Mouse (Mus musculus) large intestine, adult 2 months (tissue): ENCODE results near the gene Pdpk1. TPM values are rescaled to one million over a fixed set of nuclear protein-coding genes. Genes with fewer than 3 reads are reported as not detected.

ENCODE experiments used
- DNase-seq: peaks from one replicate; pipeline ENCODE4 v3.0.0-alpha.2; 2012; ENCODE audit warnings: low read depth, low spot score
- WGBS: fragments of 180-500 bp; shearing (Covaris S2); methylation state at CpG from one replicate; pipeline ENCODE4 v1.1.7; 2018; 5-methylcytosine and 5-hydroxymethylcytosine counted together
- polyA plus RNA-seq: library from polyadenylated mRNA; depleted of rRNA; stranded (reverse); fragments of >200 nt; gene quantifications from 2 replicates; pipeline ENCODE4 v1.2.3, GENCODE M21; 2012; rRNA removed

Pdpk1 gene
- polyA plus RNA-seq, 1 experiment: 9.4 TPM

DNA sequence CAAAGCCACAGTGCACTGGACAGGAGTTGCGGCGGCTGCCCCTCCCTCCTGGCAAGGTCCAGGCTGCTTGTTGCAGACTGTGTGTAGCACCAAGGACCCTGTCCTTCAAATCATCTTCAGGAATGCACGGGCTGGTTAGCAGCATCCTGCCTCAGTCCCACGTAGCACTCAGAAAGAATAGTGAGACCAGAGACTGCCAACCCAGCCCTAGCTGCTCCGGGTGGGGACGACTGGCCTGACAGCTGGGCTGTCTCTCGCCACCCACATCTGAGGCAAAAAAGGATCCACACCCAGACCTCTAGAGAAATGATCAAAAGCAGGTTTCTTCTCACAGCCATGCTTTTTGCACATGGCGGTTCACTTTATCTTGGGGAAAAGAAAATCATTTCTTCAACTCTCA is 101.7 kb downstream of the Pdpk1 start:
- no peak for DNase-seq
- WGBS: 80% methylated on average over 8 of the region's 8 CpGs

DNA sequence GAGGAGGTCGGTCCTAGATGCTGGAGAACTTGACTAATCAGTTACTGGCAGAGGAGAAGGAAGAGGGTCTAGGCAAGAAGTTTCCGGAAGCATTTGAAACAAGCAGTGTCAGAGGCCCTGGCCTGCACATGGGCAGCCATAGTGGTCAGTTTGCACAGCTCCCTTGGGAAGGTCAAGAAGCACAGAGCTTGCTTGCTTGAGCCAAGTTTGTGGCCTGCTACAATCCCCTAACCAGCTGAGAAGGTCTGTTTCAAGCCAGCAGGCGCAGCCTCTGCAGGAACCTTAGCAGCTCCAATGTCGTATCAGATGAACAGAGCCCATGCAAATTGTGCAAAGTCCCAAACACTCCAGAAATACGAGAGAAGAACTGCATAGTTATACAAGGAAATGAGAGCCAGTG is 102.7 kb downstream of the Pdpk1 start:
- no peak for DNase-seq
- 44% methylated on average over 5 of the region's 5 CpGs for WGBS

DNA sequence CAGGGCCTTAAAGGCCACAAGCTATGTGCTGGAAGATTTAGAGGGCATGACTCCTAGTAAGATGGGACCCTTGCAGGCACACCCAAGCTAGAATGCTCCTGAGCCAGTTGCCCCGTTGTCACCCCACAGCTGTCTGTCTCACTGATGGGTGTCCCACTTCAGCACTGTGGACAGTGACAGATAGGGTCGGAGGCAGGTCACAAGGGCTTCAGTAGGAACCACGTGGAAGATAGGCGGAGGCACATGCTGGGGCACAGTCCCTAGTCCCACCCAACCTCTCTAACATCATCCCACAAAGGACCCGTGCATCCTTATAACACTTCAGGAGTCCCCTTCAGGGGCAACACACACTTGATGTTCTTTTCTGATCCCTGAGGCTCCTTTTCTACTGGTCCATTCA is 104.7 kb downstream of the Pdpk1 start:
- no peak for DNase-seq
- 31% methylated on average over 5 of the region's 5 CpGs for WGBS

DNA sequence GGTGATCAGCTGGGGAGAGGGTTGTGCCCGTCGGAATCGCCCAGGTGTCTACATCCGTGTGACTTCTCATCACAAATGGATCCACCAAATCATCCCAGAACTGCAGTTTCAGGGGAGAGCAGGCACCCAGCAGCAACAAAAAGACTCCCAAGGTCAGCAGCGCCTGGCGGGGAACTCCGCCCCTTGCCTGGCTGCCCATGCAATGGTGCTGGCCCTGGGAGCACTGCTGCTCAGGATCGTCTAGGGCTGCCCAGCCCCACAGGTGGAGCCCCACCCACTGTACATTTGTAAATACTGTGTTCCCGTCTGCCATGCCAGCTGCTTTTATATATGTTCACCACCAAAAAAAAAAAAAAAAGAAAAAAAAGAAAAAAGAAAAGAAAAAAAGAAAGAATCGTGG is 105.1 kb downstream of the Pdpk1 start:
- DNase-seq: no peak
- 41% methylated on average over 10 of the region's 10 CpGs for WGBS

DNA sequence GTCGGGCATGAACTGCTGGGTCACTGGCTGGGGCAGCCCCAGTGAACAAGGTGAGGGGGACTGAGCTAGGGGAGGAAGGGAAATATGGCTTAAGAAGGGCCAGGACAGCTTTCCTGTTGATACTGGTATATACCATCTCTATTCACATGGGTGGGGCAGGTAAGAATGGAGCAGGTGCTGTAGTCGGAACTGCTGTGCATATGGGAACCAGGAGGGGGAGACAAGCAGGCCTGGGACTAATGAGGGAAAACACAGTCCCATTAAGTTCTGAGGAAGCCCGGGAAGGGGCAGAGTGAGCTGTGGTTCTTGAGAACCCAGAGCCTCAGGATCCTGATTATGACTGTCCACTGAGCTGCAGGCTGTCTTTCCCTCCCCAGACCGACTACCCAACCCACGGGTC is 106.2 kb downstream of the Pdpk1 start:
- WGBS: 28% methylated on average over 5 of the region's 5 CpGs

DNA sequence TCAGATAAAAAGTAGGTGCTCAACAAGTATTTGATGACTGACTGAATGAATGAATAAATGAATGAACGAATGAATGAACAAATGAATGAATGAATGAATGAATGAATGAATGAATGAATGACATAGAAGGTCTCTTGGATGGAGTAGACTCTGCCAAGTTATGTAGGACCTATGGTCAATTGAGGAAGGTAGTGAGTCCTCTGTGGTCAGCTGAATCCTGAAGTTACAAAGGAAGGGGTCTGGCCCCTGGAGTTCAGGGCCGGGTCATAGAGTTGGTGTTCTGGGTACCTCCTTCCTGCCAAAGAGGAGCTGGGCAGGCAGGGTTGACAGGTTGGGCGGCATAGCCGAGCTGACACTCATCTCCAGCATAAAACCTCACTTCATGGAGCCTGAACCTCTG is 112.9 kb downstream of the Pdpk1 start, which contains the start of gene Prss27:
Gene Prss27, plus strand, starts transcription at position 301 of the 400 bp plus-strand sequence.
- 61% methylated on average over 4 of the region's 4 CpGs for WGBS
- no peak for DNase-seq

More for the DNA sequence above, 106.2 kb downstream of the Pdpk1 start:
- no peak for DNase-seq

DNA sequence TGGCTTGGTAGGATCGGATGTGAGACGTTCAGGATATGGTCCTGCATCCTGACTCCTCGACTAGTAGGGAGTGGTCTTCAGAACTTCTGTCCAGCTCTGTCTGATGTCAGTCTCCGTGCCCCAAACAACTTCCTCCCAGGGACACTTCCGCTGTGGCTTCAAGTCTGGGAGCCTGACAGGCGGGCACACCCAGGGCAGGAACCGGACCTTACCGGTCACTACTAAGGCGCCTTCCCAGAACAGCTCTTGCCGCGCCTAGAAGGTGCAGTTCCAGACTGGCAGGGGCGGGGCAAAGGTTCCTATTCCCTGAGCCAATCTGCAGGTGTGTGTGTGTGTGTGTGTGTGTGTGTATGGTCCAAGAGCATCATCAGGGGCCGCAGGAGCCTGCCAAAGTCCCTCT is 113.4 kb downstream of the Pdpk1 start:
- 31% methylated on average over 13 of the region's 13 CpGs for WGBS
- peak; percentile 75 for DNase-seq

DNA sequence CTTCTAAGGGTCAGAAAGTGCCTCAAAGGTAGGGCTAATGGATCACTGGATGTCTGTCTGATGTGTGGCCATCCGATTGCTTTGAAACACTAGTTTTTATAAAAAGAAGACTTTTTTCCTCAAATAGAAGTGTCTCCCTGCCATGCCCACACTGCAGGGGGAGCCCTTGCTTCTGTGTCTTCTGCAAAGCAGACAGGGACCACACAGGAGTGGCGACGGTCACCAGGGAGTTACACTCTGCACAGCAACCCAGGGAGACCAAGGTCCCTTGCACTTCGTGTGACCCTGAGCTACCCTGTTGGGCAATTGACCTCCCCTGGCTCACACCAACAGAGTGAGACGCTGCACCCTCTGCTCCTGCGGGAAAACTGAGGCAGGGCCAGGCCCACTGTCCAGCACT is 113.8 kb downstream of the Pdpk1 start:
- DNase-seq: no peak
- 38% methylated on average over 6 of the region's 6 CpGs for WGBS

DNA sequence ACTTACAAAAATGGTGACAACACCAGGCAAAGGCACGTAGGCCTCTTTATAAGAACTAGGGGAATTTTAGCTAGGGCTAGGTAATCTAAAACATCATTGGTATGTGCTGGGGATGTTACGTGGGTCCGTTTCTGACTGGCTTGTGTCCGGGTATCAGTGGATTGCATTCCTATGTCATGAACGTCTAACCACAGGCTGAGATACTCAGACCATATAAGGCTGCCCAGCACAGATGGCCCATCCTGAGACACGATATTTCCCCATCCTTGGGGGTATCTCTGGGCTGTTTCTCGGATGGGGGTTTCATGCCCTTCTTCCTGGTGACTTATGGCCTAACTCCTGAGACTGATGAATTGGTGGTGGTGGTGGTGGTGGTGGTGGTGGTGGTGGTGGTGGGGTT is 115.6 kb downstream of the Pdpk1 start:
- WGBS: 71% methylated on average over 7 of the region's 7 CpGs
- no peak for DNase-seq

DNA sequence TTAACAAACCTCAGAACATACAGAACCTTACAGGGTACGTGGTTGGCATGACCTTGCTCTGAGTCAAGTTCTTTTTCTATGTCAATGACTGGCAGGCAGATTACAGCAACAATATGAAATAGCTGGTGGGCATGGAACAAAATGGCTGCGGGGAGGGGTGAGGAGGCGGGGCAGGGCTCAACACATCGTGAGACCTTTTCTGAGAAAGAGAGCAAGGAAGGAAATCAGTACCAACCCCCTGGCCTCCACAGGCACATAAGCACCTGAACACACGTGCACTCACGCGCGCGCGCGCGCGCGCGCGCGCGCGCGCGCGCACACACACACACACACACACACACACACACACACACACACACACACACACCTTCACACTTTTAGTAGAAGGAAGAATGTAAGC is 120.2 kb downstream of the Pdpk1 start:
- WGBS: 86% methylated on average over 22 of the region's 22 CpGs
- no peak for DNase-seq

DNA sequence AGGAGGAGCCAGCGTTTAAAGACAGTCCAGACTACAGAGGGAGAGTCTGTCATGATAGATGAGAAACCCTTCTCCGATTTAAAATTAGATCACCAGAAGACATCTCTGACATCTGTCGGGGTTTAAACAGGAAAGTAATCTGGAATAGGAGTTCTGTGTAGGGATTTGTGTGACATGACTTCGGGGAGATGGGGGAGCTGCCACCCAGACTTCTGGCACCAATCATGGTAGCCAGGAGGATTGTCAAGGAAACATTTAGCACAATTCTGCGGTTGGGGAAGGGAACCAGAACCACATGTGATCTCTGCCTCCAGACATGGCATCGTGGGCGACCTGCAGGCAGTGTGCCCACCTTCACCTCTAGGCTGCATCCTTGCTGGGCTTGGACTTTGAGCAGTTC is 121.2 kb downstream of the Pdpk1 start:
- no peak for DNase-seq
- WGBS: 75% methylated on average over 7 of the region's 7 CpGs

Other genes starting within 250 kb of the Pdpk1 start
- not detected in 2 replicates for gene Dcpp3, start 233.5 kb downstream of the Pdpk1 start, polyA plus RNA-seq
- not detected in 2 replicates for gene Sbp, start 209.3 kb downstream of the Pdpk1 start, polyA plus RNA-seq
- not detected in 2 replicates for gene Sbpl, start 195.7 kb downstream of the Pdpk1 start, polyA plus RNA-seq
- 291 and 302 TPM in 2 replicates for gene Prss30, start 170.4 kb downstream of the Pdpk1 start, polyA plus RNA-seq
- 0.11 and 0.16 TPM in 2 replicates for gene Prss22, start 152.8 kb downstream of the Pdpk1 start, polyA plus RNA-seq
- gene Prss27, start 112.8 kb downstream of the Pdpk1 start, polyA plus RNA-seq: 11.1 and 22.9 TPM in 2 replicates
- gene Kctd5, start 77.4 kb downstream of the Pdpk1 start, polyA plus RNA-seq: 83.5 and 85.7 TPM in 2 replicates
- gene Amdhd2, start 12.8 kb upstream of the Pdpk1 start, polyA plus RNA-seq: 87.2 and 105 TPM in 2 replicates
- 799 and 841 TPM in 2 replicates for gene Atp6v0c, start 18.8 kb upstream of the Pdpk1 start, polyA plus RNA-seq
- gene Tbc1d24, start 54.6 kb upstream of the Pdpk1 start, polyA plus RNA-seq: 9.2 and 35.2 TPM in 2 replicates
- gene Ntn3, start 58.6 kb upstream of the Pdpk1 start, polyA plus RNA-seq: 0.78 and 1.1 TPM in 2 replicates
- gene Tedc2, start 69.9 kb upstream of the Pdpk1 start, polyA plus RNA-seq: 8.4 and 9.7 TPM in 2 replicates
- 15.2 and 15.6 TPM in 2 replicates for gene Ccnf, start 100.6 kb upstream of the Pdpk1 start, polyA plus RNA-seq
- 0.01 TPM in 1 of 2 replicates, not detected in the other for gene Abca17, start 200.1 kb upstream of the Pdpk1 start, polyA plus RNA-seq
- 23.2 and 29.1 TPM in 2 replicates for gene Abca3, start 201.0 kb upstream of the Pdpk1 start, polyA plus RNA-seq